Mouse (Mus musculus) cerebellum, postnatal 36 days (tissue): ENCODE measurements around the gene Auts2.

ENCODE experiments used
- DNase-seq, 2 experiments: peaks; one replicate each; pipeline ENCODE4 v3.0.0; 2021 to 2022; ENCODE audit warnings: mixed read lengths in 2 of 2

The Auts2 gene

DNA sequence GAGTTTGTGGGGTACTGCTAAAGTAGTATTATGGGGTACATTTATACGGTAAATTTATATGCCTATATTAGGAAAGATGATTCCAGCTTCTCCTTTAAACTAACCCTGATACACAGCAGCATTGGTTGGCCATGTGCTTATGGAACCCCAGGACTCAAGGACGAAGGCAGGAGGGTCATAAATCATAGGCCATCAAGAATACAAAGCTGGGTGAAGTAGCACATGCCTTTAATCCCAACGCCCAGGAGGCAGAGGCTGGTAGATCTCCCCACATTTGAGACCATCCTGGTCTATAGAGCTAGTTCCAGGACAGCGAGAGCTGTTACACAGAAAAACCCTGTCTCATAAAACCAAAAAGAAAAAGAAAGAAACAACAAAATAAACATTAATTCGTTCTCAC, 307.7 kb downstream of the Auts2 start:
- no peak for DNase-seq

DNA sequence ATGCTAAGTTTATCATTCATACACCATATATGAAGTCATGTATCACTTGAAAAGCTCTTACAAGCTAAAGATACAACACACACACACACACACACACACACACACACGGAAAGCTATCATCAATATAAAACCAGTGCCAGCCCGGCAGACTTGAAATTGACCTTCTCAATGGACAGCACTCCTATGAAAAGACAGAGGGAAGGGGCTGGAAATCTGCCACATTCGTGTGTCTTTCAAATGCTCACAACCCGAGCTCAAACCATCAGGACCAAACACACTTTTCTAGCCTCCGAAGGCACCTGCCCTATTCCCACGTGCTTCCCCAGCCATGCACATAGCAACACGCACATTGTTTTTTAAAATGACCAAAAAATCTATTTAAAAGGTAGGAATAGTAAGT, 308.7 kb downstream of the Auts2 start:
- no peak for DNase-seq

DNA sequence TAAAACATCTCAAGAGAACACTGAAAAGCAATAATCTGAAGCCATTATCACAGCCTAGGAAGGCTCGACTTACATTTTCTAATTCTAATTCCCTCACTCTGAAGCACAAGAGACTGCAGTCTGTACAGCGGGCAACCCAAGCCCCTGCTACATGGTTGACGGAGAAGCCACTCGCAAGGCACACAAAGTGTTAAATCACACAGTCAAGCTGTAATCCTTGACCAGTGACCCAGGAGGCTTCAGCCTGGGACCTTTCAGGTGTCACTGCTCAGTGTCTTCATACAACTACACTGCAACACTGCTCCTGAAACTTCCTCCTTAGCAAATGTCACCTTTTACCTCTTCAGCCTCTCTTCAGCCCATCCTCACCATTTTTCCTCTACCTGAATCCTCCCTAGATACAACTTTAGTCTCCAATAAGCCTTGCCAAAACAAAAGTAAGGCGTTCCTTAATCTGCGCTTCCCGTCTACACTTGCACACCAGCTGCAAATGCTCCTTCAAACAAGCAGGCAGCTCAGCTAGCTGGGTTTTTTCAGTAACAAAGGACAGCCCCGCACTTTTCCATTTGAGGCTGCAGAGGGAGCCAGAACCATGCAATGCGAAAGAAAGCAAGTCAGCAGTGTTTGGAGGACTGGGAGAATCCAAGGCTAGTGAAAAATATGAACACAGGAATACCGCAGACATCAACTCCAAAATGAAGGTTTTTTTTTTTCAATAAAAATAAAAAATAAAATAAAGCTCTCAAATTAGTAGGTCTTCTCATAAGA, 311.7 kb downstream of the Auts2 start:
- DNase-seq, result peak; percentile 68 to 75

DNA sequence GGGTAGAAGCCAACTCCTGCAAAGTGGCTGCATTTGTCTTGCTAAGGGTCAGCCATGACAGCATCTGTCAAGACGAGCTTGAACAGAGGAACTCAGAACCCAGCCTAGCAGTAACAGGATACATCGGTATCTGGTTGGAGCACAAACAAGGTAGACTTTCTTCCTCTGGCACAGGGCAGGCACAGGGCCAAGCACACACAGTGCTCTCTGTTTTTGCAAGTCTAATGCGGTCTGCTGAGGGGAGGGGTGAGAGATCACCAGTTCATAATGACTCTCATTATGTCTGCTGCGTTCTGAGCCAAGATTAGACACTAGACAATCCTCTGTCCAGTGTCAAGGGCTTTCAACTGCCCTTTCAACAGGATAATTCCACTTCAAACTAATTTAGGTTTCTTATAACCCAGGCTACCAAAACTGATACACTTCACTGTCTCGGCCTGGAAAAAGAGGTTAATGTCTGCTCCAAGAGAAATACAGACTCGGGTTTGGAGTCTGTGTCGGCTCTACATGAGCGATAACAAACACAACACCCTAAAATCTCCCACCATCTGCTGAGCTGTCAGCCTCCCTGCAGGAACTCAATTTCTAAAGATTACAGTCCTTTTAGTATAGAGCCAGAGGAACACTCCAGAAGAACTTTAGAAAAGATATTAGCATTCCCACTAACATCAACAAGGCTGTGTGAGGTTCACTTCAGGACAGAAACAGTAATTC, 313.3 kb downstream of the Auts2 start:
- DNase-seq, result peak; percentile 55 to 60

DNA sequence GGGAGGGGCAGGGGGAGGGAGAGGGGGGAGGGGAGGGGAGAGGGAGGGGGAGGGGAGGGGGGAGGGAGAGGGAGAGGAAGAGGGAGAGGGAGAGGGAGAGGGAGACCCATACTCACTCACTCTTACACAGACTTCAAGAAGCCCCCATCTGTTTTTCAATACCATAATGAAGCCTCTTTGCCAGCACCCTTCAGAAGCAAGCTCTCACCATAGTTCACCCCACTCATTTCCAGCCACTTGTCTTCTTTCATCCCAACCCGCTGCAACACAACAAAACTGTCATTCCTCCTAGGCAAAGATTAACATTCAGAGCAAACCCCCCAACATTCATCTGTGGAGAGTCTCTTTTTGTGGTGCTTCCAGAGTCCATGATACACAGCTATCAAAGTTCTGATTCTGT, 314.1 kb downstream of the Auts2 start:
- DNase-seq, result no peak

DNA sequence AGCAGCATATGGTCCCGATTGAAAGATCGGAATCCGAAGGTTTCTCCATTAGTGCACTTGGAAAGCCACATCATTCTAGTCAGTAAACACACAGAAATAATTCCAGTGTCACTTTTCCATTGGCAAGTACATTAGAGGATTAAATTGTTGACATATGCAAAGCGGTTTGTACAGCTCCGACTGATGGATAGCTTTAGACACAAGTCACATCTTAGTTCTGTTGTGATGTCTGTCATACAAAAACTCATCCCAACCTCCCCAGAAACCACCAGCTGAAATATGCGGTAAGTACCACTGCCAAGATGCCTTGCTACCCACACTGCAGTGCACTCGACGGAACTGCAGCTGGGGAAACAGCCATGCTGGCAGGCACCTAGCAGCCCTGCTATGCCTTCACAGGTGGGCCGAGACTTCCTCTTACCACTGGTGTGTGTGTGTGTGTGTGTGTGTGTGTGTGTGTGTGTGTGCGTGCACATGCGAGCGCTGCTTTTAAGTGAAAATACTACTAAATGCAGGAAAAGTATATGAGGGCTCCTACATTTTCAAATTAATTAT, 322.7 kb downstream of the Auts2 start:
- no peak for DNase-seq

DNA sequence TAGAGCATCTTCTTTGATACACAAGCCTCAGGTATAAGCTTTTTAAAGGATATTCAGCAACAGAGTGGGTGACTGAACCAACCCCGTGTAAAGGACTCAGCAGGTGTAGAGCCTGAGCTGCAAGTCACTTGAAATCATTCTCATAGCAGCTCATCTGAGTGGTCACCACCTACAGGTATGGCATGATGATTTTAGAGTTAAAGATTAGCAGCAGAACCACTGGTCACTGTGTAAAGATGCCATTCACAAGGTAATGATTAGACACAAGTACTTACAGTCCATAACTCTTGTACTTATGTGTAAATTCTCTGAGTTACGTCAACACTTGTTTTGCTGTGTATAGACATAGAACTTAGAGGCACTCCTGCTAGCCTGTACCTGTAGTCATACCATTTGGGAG, 327.0 kb downstream of the Auts2 start:
- no peak for DNase-seq

DNA sequence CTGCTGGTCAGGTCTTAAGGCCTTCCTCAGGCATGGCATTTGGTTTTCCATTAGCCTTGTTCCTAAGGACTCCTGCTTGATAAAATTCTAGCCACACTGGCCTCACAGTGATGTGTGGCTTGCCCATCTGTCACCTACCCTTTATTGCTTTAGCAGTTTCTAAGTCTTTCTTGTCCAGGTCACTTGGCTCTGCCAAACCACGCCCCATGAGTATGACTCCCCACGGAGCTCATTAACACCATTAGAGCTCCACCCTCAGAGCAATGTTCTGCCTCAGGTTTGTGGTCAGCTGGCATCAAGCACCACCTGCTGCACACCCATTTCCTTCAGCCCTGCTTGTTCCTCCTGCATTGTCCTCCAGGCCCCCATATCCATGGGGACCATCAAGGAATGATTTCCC, 330.7 kb downstream of the Auts2 start:
- peak; percentile 56 to 58 for DNase-seq

DNA sequence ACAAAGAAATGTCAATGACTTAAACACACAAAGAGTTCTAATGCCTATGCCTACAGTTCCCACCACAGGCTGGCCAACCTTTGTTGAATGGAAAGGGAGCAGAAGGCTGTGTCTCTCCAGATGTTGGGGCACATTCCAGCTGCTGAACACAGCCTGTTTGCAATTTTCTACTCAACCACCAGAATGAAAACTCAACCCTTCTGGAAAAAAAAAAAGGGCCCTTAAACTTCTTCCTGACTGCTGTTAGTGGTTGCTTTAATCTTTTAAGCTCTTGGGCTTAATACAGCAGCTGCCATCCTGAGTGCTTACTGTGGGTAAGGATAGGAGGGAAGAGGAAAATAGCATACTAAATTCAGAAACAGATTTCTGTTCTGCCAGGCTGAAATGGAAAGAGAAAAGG, 333.4 kb downstream of the Auts2 start:
- no peak for DNase-seq

DNA sequence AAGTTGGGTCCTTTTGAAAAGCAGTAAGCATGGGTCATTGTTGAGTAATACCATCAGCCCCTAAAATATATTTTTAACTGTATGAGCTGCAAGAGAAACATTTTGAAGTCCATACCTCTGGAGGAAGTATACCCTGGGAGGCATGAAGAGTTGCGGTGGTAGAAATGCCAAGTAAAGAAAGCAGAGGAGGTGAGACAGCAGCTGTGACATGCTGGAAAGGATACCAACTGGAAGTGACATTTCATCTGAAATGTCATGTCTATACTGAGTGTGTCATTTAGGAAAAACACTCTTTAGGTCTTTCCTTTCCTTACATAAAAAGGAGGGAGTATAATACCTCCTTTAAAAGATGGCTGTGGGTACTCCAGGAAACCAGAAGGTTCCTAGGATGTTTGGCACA, 336.9 kb downstream of the Auts2 start:
- no peak for DNase-seq

DNA sequence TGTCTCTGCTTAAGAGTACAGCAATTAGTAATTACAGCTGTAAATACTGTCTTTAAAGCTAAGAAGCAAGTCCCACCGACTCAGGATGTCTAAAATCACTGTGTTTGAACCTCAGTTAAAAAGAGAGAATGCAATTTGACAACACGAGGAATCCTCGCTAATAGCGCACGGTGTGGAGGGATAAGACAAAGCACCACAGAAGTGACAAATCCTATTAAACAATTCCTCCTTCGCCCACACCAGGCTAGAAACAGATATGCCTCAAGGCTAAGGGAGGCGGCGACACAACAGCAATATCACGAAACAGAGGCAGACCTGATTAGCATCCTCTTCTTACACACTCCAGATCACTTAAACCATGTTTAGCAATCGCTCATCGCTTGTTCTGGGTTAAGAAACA, 339.3 kb downstream of the Auts2 start:
- no peak for DNase-seq

DNA sequence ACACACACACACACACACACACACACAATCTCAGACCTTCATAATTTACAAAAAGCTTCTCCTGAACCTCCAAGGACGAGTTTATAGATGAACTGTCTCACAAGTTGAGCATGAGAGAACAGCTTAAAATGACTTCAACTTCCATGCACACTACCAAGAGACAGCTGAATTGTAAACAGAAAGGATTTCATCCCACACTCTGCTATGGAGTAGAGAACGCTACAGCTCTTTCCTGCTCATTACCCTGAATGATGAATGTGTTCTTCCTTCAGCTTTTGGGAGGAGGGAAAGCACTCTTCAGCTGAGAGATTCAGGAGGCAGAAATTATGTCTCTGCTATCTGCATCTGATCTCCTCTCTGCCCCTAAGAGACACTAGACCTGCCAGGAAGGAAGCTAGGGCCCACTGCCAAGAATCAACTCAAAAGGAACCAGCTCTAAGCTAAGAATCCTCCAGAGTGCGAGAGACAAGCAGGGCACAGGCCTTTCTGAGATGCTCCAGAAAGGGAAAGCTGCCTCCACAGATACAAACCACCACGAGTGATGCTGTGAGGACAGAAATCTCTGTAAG, 342.0 kb downstream of the Auts2 start:
- peak; percentile 33 to 51 for DNase-seq

DNA sequence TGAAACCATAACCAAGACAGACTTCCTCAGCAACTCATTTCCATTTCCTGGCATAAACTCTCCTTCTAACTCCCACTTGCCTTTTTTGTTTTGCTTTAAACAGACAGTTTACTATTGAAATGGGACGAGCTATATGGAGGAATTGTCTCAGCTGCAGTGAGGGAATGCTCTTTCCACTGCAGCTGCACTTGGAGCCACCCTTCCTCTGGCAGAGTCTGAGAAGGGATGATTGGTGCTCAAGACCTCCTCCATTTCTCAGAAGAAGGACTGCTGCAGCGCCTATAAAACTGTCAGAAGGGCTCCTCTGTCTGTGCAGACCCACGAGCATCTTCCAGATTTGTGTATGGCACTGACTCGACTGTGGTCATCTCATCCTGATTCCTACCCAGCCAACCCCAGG, 342.5 kb downstream of the Auts2 start:
- no peak for DNase-seq

DNA sequence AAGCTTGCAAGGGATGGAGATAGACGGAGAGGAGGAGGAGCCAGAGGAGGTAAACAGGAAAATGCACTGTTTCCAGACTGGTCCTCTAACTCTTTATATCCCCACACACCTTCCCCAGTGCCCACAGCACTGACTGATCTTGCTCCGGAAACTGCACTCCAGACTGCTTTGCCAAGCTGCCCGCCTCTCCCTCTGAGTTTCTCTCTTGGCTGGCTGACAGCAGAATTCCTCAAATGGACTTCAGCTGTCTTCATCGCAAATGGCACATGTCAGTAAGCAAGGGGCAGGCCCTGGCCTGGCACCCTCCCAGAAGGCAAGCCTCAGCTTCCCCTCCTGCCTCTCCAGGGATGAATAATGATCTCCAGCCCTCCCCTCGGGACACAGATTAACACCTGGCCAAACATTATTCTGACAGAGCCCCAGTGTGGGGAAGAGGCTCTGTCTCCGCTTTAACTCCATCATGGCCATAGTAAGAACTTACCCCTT, 348.1 kb downstream of the Auts2 start:
- DNase-seq, result peak; percentile 35 to 44

DNA sequence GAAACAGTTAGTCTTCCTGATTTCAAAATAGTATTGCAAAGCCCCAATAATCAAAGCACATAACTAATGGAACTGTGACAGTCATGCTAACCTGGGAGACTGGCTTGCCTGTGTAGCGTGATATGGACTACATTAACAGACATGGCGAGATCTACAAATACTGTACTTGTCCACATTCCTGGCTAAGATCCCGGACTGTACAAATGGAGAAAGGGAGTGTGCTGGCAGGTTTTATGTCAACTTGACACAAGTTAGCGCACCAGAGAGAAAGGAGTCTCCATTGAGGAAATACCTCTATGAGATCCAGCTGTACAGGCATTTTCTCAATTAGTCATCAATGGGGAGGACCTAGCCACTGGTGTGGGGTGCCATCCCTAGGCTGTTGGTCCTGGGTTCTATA, 353.0 kb downstream of the Auts2 start:
- no peak for DNase-seq

DNA sequence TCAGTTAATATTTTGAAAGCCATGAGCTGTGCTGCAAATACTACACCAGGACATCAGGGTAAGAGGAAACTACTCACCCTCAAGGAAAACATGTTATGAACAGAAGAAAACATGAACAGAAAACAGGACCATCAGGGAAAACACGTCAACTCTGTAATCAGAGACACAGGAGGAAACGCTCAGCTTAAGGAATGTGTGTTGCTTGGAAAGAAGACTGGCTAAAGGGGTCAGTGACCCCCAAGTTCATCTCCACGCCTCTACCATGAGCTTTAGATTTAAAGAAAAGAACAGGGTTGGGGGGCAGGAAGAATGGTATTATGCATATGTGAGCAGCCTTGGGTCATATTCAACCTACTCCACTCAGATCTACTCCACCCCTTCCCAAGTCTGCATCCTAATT, 356.5 kb downstream of the Auts2 start:
- DNase-seq, result no peak

DNA sequence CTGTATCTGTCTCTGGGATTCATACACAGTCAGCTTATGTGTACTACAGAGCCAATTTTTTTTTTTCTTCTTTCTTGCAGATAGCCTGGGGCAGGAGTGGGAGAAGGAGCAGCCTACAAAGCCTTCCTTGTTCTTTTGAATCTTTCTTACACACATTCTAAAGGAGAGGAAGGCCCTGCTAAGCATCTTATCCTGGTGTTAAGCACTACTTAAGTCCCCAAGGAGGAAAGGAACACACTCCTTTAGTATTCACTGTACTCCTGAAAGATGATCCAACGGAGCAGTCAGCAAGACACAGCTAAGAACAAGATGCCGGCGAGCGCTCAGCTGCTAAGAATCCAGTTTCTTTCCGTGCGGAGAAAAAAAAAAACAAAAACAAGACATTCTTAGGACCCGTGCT, 356.9 kb downstream of the Auts2 start:
- no peak for DNase-seq

DNA sequence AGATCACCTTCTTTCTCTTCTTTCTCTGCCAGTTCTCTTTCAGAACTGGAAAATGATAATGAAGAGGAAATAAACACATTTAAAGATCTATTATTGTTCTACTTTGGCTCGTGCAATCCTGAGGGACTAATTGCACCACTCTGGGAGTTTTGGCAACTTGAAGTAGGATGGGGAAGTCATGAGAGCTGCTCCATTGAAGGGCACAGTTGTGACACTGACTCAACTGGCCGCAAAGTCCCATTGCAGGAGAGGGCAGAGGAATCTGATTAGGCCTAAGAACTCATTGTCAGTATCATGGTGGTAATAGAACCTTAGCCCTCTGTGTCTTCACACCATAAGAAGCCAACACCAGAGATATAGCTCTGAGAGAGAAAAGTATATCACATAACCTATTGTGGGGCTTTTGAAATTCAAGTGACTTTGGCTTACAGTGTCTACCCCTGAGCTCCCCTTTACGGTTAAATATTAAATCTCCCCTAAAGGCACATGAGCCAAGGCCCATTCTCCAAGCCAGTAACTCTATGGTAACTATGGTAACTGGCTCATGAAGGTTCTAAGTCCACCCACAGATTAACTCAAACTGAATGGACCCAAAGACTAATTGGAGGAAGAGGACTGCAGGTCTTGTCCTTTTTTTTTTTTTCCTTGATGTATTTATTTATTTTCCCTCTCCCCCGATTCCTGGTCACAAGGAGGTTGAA, 358.6 kb downstream of the Auts2 start:
- DNase-seq, result no peak

DNA sequence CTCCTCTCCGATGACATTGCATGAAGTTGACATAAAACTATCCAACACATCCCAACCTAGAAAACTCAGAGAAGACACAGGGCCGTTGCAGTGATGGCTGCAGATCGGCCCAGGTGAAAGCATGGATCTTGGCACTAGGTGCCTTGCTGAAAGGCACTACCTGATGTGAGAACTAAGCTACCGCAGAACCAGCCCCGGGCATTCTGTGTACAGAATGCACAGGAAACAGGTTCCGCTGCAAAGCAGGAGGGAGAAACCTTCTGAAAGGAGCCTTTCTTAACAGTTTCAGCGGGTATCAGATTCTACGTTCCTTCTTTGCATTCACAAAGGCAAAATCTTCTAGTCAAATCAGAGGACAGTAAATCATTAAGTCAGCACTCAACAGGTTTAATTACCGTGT, 361.1 kb downstream of the Auts2 start:
- DNase-seq, result no peak

DNA sequence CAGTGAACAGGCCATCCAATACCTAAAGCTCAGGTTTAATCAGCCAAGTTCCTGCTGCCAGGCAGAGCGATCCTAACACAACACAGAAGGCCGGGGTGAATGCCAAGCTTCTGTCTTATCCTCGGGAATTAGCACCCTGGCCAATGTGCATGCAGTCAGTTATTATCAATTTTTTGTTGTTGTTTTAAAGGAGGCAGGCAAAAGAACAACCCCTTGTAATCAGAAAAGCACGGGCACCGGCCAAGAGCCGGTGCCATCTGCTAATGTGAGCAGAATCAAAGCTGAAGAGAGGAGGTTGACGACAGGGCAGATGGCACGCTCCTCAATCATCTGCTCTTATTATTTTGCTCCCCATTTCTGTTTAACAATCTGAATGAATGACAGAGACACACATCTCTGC, 373.1 kb downstream of the Auts2 start:
- DNase-seq, result peak; percentile 70 to 75

DNA sequence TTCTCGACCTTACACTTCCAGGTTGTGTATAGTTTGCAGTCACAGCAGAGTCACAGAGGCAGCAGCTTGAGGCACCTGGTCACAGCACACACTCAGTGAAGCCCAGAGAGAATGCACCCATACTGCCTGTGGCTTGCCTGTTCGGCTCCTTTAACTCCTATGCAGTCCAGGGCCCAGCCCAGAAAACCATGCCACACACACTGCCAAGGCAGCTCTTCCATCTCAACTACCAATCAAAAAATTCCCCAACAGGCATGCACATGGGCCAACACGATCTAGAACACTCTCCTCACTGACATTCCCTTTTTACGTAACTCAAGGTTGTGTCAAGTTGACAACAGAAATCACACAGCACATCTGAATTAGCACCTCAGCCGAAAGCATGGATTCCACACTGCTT, 374.3 kb downstream of the Auts2 start:
- DNase-seq, result no peak

DNA sequence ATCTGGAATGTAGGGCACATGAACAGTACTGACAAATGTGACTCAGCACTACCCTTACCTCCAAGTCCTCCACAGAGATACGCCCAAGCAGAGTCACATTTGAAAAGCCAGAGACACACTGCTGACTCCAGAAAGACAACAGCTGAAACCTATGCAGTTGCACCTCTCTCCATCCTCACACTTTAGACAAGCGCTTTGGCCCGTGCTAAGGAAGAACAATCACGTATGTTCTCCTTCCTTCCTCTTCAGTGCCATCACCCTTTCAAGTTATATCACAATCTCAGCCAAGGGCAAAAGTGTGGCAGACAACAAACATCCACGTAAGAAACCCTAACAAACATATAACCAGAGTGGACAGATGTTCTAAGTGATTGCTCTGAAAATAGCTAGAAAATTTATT, 374.9 kb downstream of the Auts2 start:
- DNase-seq, result no peak

DNA sequence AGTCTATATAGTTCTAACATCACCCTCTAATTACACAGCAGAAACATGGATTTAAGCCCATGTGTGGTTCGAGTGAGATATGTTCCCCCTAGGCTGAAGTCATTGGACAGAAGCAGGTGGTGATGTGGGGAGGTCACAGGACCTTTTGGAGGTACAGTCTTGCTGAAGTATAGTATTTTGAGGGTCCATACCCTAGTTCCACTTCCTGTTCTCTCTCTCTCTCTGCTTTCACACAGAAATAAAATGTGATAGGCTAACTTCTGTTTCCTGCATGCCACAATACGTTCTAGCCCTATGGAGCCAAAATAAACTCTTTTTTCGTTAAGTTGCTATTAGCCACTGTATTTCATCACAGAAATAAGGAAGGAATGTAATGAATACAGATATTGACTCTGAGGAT, 376.6 kb downstream of the Auts2 start:
- no peak for DNase-seq
